Mouse (Mus musculus): ENCODE measurements around the gene Aldob.
"Not testable (repeated sequence)": the region's sequence is repeated elsewhere in the genome, so short reads cannot be mapped to it uniquely, and the experiment has no call there.

The Aldob gene

GRCm38 (mm10) chr4:49535036-49535435, 14.3 kb downstream of the Aldob start:
- no peak for DNase-seq

GRCm38 (mm10) chr4:49522576-49522975, 26.8 kb downstream of the Aldob start:
- DNase-seq = no peak

- DNase-seq = no peak
These were observed 28.0 kb downstream of the Aldob start for GRCm38 (mm10) chr4:49521346-49521745.

GRCm38 (mm10) chr4:49520572-49521340, 28.6 kb downstream of the Aldob start, which contains the start of the genes Mrpl50 and Zfp189:
Gene Mrpl50, minus strand, starts transcription at chr4:49521093.
Gene Zfp189, plus strand, starts transcription at chr4:49521176.
- DNase-seq = peak; percentile 87 to 93

- DNase-seq = no peak
These were observed 29.9 kb downstream of the Aldob start for GRCm38 (mm10) chr4:49519476-49519875.

GRCm38 (mm10) chr4:49514441-49514840, 34.9 kb downstream of the Aldob start:
- no peak for DNase-seq

GRCm38 (mm10) chr4:49512636-49513035, 36.7 kb downstream of the Aldob start:
- DNase-seq = no peak

- not testable (repeated sequence) for DNase-seq
These were observed 39.0 kb downstream of the Aldob start for GRCm38 (mm10) chr4:49510236-49510835.

GRCm38 (mm10) chr4:49509183-49509582, 40.2 kb downstream of the Aldob start:
- DNase-seq = no peak

- no peak for DNase-seq
These were observed 43.0 kb downstream of the Aldob start, which contains the start of gene Baat for GRCm38 (mm10) chr4:49506386-49506785. Gene Baat, minus strand, starts transcription at chr4:49506557.

GRCm38 (mm10) chr4:49503563-49503962, 45.8 kb downstream of the Aldob start:
- DNase-seq = no peak
